Mouse (Mus musculus) small intestine, adult 2 months (tissue): ENCODE measurements around the gene Ccdc69. TPM values are rescaled to one million over a fixed set of nuclear protein-coding genes. Genes with fewer than 3 reads are reported as not detected.
A peak's percentile ranks its signal among the peaks of the same experiment; 100 is the strongest.

Source experiments
- H3K27ac ChIP-seq: fragments of 200-500 bp; 2 replicates; pipeline ENCODE4 v1.5.1; 2012; ENCODE audit warnings: low read depth, low read length, control low read depth, inconsistent platforms; ENCODE audit not compliant: insufficient read depth
- H3K27me3 ChIP-seq: fragments of 200-500 bp; 2 replicates; pipeline ENCODE4 v1.6.1; 2012; ENCODE audit warnings: mild to moderate bottlenecking, moderate library complexity, low read length, inconsistent platforms; ENCODE audit not compliant: control insufficient read depth, insufficient read depth
- H3K36me3 ChIP-seq: fragments of 200-500 bp; 2 replicates; pipeline ENCODE4 v1.6.1; 2012; ENCODE audit warnings: mild to moderate bottlenecking, low read length, control low read depth, inconsistent platforms; ENCODE audit not compliant: control insufficient read depth, insufficient read depth
- H3K4me1 ChIP-seq: fragments of 200-500 bp; 2 replicates; pipeline ENCODE4 v1.6.1; 2012; ENCODE audit warnings: low read length, inconsistent platforms, mixed read lengths; ENCODE audit not compliant: control insufficient read depth, insufficient read depth, insufficient read length
- H3K4me3 ChIP-seq: fragments of 200-500 bp; 2 replicates; pipeline ENCODE4 v1.5.1; 2012; ENCODE audit warnings: low read depth, mild to moderate bottlenecking, control low read depth, inconsistent platforms, low read length, moderate library complexity
- CTCF ChIP-seq: fragments of 200-500 bp; IDR thresholded peaks from 2 replicates; pipeline ENCODE4 v1.5.1; 2012; ENCODE audit warnings: low read depth, mild to moderate bottlenecking, control low read depth, inconsistent platforms, low read length, moderate library complexity, mixed read lengths; ENCODE audit not compliant: insufficient replicate concordance, insufficient read length; ENCODE audit errors: extremely low read depth
- POLR2A ChIP-seq: fragments of 200-500 bp; IDR thresholded peaks from 2 replicates; pipeline ENCODE4 v1.6.1; 2012; ENCODE audit warnings: low read depth, mild to moderate bottlenecking, control low read depth, inconsistent platforms, low read length, moderate library complexity
- WGBS: fragments of 180-500 bp; shearing (Covaris S2); methylation state at CpG from one replicate; pipeline ENCODE4 v1.1.7; 2018; 5-methylcytosine and 5-hydroxymethylcytosine counted together
- polyA plus RNA-seq: library from polyadenylated mRNA; depleted of rRNA; stranded (reverse); fragments of >200 nt; gene quantifications from 2 replicates; pipeline ENCODE4 v1.2.3, GENCODE M21; 2012

Gene Ccdc69
- polyA plus RNA-seq, 1 experiment = 1.7 TPM

DNA sequence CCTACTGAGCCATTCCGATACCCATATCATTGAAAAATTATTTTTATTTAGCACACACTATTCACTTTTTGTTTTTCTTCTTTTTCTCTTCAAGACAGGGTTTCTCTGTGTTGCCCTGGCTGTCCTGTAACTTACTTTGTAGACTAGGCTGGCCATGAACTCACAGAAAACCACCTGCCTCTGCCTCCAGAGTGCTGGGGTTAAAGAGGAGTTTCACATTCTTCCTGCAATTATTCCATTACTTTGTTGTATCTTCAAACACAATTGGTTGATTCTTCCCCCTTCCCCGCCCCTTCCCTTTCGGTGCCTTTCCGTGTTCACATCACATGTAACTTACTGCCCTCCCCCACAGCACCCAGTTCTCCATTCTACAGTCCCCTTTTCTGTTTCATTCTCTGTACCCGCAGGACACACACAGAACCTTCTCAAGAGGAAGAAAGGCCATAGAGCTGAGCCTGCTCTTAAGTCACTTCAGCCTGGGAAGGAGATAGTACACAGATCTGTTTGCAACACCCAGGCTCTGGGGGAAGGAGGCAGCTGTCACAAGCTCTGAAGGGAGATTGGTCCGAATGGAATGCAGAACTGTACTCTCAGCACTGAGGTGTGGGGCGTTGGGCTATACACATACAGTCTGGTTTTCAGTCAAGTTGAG, 35.4 kb upstream of the Ccdc69 start:
- 45% methylated on average over 7 of the region's 7 CpGs for WGBS
- no peaks in the 10 kb centered on the region for H3K4me1 ChIP-seq
- 0 out of 2 replicates have a peak overlapping the region, but pooled peaks have one; percentile 19 for H3K27ac ChIP-seq
- H3K27me3 ChIP-seq = no peaks in the 10 kb centered on the region
- peaks cover 2% of the 10 kb centered on the region; the same call in 1 of the 2 replicates for H3K36me3 ChIP-seq
- no peak overlapping the region for H3K4me3 ChIP-seq
- no peak for TF ChIP-seq CTCF
- no peak; the same call in 1 of the 2 replicates for TF ChIP-seq POLR2A

DNA sequence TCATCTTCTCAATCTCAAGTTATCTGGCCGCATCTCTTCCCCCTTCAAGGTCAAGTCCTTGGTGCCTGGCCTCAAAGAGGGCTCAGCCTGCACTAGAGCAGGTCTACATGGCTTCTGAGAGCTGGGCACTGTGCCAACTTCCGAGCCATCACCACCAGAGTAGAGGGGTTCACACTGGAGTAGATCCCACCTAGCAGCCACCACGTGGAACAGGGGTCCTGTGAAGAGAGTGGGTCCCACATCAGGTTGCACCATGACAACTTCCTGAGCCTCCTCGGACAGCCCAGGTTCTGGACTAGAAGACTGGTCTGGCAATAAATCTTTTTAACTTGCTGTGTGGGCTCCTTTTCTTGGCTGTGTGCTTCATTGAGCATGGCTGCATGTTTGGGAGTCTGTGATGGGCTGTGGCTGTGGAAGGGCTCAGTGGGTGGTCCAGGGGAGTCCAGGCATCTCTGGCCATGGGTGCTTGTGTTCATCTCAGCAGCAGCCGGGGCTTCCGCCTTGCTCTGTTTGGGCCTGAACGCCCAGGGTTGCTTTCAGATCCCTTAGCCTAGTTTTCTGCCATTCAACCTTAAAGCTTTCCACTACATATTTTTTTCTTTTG, 32.7 kb upstream of the Ccdc69 start:
- Histone ChIP-seq H3K4me3 (no peak overlapping the region), H3K4me1 (no peaks in the 10 kb centered on the region), H3K27ac (no peak overlapping the region), H3K36me3 (peaks cover 2% of the 10 kb centered on the region; the same call in 1 of the 2 replicates), H3K27me3 (no peaks in the 10 kb centered on the region)
- TF ChIP-seq POLR2A (no peak), CTCF (no peak)
- 68% methylated on average over 7 of the region's 7 CpGs for WGBS

DNA sequence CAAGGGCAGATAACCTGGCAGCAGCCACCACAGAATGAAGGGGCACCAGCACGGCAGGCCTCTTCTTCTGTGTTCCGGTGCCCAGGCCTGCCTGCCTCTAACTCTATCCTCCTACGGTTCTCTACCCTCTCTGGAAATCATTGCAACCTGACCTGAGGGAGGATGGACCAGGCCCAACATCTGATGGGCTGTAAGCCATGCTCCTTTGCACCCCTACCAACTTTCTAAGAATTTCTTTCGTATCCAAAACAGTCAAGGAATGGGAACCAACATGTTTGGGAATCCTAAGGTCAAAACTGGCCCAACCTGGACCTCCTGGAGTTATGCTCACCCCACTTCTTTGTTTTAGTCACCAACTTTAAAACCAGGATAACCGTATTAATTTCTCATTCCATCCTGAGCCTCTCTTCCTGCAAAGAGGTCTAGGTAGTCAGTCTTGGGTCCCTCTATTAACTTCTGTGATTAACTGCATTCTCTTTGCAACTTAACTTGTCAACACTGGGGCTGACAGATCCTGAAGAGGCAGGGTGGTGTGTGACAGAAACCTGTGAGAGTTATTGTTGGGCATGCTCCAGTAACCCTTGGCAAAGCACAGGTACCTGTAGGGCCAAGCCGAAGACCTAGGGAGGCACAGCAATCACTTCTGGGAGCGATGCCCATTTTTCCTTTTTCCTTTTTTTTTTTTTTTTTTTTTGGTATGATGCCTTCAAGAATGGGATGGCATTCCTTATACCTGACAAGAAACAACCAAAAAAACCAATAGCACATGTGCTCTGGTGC, 31.8 kb upstream of the Ccdc69 start:
- Histone ChIP-seq H3K4me1 (no peaks in the 10 kb centered on the region), H3K4me3 (no peak overlapping the region), H3K27ac (no peak overlapping the region), H3K27me3 (no peaks in the 10 kb centered on the region), H3K36me3 (peaks cover 2% of the 10 kb centered on the region; the same call in 1 of the 2 replicates)
- WGBS = 86% methylated on average over 7 of the region's 7 CpGs
- TF ChIP-seq POLR2A = no peak

DNA sequence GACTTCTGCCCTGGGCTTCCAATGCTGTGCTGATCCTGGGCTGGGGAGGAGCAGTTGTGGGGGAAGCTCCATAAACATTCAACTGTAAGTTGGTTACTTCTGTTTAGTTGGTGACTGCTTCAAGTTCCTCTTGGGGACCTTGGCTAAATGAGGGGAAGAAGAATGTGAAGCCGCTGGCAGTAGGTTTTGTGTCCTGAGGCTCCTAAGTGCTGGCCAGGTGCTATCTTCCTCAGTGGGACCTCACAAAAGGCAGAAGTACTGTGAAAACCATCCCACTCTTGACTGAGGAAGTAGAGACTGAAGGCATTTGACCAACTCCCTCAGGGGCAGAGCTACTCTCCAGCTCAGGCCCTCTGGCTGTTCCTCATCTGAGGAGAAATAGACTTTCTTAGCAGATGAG, 28.7 kb upstream of the Ccdc69 start:
- Histone ChIP-seq H3K36me3 (peaks cover 4% of the 10 kb centered on the region; the same call in 1 of the 2 replicates), H3K4me3 (no peak overlapping the region), H3K27me3 (no peaks in the 10 kb centered on the region), H3K27ac (no peak overlapping the region), H3K4me1 (no peaks in the 10 kb centered on the region)
- no peak for TF ChIP-seq POLR2A
- TF ChIP-seq CTCF = no peak
- 82% methylated on average over 1 of the region's 1 CpGs for WGBS

DNA sequence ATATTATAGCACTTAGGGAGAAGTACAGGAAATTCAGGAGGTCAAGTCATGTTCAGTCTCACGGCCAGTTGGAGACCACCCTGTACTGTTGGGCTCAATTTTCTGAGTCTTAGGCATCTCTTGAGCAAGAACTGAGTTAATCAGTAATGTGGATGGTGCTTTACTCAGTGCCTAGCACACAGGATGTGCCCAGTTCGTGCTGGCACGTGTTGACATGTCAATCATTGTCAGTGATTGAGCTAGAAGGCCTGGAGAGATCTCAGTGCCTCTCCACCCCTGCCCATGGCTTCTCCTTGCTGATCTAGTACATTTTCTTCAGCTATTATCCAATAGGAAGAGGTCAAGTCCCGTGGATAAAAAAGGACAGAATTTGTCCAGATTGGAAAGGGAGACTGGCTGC, 27.5 kb upstream of the Ccdc69 start:
- WGBS = 66% methylated on average over 4 of the region's 4 CpGs
- no peak overlapping the region for H3K27ac ChIP-seq
- TF ChIP-seq CTCF (no peak), POLR2A (no peak)
- no peaks in the 10 kb centered on the region for H3K4me1 ChIP-seq
- H3K27me3 ChIP-seq = no peaks in the 10 kb centered on the region
- H3K36me3 ChIP-seq = peaks cover 4% of the 10 kb centered on the region; the same call in 1 of the 2 replicates
- no peak overlapping the region for H3K4me3 ChIP-seq

DNA sequence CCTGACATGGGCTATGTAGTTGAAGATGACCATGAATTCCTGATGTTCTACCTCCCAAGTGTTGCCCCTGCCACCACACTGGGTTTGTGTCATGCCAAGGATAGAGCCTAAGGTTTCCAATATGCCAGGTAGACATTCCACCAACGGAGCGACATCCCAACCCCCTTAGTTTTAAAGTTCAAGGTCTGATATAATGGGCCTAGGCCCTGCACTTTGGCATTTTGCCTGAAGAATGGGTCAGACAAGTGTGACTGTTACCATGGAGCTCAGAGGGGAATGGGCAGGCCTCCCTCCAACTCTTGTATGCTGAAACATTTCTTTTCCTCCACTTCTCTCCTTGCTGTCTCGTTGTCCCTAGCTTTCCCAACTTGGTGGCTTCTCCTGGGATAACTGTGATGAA, 25.3 kb upstream of the Ccdc69 start:
- no peaks in the 10 kb centered on the region for H3K27me3 ChIP-seq
- peaks cover 2% of the 10 kb centered on the region; the same call in 1 of the 2 replicates for H3K4me1 ChIP-seq
- 0 out of 2 replicates have a peak, but pooled peaks cover 2% of the 10 kb centered on the region for H3K36me3 ChIP-seq
- TF ChIP-seq CTCF (no peak), POLR2A (no peak)
- H3K27ac ChIP-seq = no peak overlapping the region
- WGBS = 82% methylated on average over 3 of the region's 3 CpGs
- no peak overlapping the region for H3K4me3 ChIP-seq

DNA sequence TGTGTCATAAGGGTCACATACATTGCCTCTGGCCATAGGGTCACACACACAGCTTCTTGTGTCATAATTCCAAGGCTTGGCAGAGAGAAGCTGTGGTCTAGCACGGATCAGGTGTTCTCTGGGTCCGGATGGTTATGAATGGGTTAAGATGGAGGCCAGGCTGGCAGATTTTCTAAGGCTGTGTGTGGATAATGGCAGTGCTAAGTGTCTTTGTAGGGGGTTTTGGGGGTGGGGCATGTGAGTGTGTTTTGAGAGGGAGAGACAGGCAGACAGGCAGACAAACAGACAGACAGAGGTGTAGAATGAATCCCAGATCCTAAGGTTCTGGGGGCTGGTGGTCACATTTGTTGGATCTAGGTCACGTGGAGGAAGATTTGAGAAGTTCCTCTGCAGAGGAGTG, 24.1 kb upstream of the Ccdc69 start:
- Histone ChIP-seq H3K27ac (no peak overlapping the region), H3K36me3 (0 out of 2 replicates have a peak, but pooled peaks cover 2% of the 10 kb centered on the region), H3K4me3 (no peak overlapping the region), H3K27me3 (no peaks in the 10 kb centered on the region), H3K4me1 (peaks cover 4% of the 10 kb centered on the region; the same call in 1 of the 2 replicates)
- 86% methylated on average over 3 of the region's 3 CpGs for WGBS
- TF ChIP-seq CTCF = no peak
- TF ChIP-seq POLR2A = no peak
